Mouse (Mus musculus): Measurements from ENCODE around the gene Rfx7.

DNA sequence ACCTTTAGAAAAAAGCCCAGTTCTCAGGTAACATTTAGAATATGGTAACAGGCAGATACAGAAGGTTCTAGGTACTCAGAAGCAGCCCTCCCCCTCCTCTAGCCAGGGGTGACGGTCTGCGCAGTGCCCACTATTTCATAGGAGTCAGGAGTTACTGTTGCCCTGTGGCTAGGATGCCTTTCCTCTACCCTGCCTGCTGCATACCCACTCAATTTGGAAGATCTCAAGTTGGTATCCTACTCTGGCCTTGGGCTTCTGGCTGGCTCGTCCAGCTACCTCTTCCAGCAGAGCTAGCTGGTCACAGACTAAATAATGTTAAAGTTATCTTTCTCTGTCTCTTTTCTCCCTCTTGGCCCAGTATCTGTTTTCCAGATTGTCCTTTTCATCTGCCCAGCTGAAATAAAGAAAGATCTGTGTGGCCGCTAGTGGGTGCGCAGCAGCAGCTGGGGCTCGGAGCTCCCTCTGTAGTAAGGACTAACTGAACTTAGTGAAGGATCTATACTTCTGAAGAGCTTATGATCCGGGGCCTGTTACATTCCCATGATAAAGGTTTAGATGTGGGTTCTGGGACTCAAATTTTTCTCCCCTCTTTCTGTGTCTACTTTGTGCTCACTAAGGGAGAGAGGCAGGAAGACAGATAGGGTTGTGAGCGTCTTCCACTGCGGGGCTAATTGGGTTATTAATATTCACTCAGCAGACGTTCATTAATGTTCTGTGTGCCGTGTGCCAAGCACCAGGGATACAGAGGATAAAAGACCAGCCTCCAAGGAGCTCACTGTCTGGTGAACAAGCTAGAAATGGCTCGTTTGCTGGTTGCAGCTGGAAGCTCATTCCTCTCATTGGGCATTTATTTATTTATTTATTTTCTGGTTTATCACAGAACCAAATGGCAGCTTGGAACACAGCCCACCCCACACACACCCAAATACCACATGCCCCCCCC is 132.6 kb downstream of the Rfx7 start:
- peak; percentile 27 for TF ChIP-seq CTCF (IDR thresholded peaks at IDR 0.05; ENCODE audit: low read depth)
- no peak for TF ChIP-seq EP300 (IDR thresholded peaks at IDR 0.05; ENCODE audit: low read depth)
